Mouse (Mus musculus) left cerebral cortex, postnatal 4 days (tissue): ENCODE results near the gene Htr2b. TPM values are rescaled to one million over a fixed set of nuclear protein-coding genes. Genes with fewer than 3 reads are reported as not detected.

Source experiments
- DNase-seq: peaks from one replicate; pipeline ENCODE4 v3.0.0-alpha.2; 2022
- intact Hi-C: fragments of 180-260 bp; cut with DNase I; formaldehyde crosslinking; loops from one replicate; pipeline ENCODE4 v1.15.1; 2025
- total RNA-seq, 2 experiments: library from RNA; stranded (reverse); gene quantifications; 2 replicates each; pipeline ENCODE4 v1.2.3; 2021

Gene Htr2b
- not detected for total RNA-seq

DNA sequence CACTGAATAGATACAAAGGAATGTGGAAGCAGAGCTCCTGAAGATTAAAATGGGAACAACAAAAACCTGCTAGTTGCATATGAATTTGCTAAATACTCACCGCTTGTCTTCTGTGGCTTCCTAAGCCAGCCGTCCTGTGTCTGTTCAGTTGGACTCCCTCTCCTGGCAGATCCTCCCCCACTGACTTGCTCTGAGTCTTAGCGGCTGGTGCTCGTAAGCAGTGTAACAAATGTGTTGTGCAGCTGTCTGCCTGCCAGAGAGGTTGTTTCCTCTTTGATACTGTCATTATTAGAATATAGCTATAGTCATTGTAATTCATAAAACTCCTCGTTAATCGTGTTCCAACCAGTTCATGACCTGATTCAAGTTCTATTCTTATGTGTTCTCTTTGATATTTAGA lies at the start of gene Htr2b:
TSS of gene Htr2b (minus strand) at position 192 of the 400 bp plus-strand sequence.
- DNase-seq: peak; percentile 6
- intact Hi-C loops: no loop called here

DNA sequence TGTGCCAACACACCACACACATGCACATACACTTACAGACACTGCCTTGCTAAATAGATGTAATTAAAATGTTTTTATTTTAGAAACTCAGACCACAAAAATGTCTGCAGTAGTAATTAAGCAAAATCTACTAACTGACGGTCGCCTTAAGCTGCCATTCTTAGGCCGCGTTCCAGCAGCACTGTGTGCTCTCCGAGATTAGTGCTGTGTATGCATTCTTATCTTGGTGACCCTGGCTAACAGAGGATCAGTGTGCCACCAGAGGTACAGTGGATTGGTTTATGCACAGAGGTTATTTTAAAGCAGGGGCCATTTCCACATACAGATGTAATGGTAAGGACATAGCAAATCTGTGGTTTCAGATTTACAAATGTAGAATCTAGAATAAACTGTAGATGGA lies 49.3 kb upstream of the Htr2b start:
- intact Hi-C loops: no loop called here
- no peak for DNase-seq

GRCm38 (mm10) chr1:86160479-86160878 lies 48.7 kb upstream of the Htr2b start:
- no peak for DNase-seq
- intact Hi-C loops: no loop called here

- intact Hi-C loops: no loop called here
- DNase-seq: no peak
Measured at GRCm38 (mm10) chr1:86160059-86160458, 48.3 kb upstream of the Htr2b start.

GRCm38 (mm10) chr1:86156595-86156994 lies 44.8 kb upstream of the Htr2b start:
- intact Hi-C loops: no loop called here
- no peak for DNase-seq

- intact Hi-C loops: no loop called here
- no peak for DNase-seq
Measured at GRCm38 (mm10) chr1:86156075-86156474, 44.3 kb upstream of the Htr2b start.

DNA sequence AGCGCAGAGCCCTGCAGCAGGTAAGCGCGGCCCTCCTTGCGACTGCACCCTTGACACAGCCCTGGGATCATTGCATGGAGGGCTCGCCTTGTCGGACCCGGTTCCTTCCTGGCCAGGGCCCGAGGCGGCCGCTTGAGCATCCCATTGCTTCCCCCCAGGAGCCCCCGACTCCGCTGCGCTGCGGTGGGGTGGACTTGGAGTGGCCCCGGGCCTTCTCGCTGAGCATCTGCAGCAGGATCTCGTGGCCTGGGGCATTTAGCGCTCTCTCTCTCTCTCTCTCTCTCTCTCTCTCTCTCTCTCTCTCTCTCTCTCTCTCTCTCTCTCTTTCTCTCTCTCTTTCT lies 43.0 kb upstream of the Htr2b start:
- intact Hi-C loops: no loop called here
- no peak for DNase-seq

GRCm38 (mm10) chr1:86154133-86154823 lies 42.5 kb upstream of the Htr2b start, which contains the start of gene Armc9:
Armc9 (plus strand) TSS chr1:86154780.
- DNase-seq: peak; percentile 94
- intact Hi-C loops: no loop called here

- intact Hi-C loops: no loop called here
- no peak for DNase-seq
Measured at GRCm38 (mm10) chr1:86152618-86153017, 40.8 kb upstream of the Htr2b start.

GRCm38 (mm10) chr1:86151376-86151775 lies 39.6 kb upstream of the Htr2b start:
- DNase-seq: no peak
- intact Hi-C loops: no loop called here

DNA sequence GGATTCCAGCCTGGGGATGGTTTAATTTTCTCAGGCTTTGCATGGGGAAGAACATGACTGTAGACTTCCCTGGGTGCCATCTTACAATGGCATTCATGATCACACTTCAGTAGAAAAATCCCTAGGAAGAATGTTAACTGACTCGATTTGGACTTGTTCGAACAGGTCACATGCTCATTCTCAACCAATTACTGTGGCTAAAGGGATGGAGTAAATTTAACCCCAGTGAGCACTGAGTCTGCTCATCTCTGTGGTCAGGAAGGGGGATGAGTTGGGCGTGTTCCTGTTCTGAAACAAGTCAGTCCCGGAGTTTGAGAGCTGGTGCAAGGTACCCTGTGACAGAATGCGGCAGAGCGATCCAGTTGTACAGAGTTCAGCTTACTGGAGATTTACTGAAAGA lies 39.2 kb upstream of the Htr2b start:
- intact Hi-C loops: no loop called here
- DNase-seq: no peak

DNA sequence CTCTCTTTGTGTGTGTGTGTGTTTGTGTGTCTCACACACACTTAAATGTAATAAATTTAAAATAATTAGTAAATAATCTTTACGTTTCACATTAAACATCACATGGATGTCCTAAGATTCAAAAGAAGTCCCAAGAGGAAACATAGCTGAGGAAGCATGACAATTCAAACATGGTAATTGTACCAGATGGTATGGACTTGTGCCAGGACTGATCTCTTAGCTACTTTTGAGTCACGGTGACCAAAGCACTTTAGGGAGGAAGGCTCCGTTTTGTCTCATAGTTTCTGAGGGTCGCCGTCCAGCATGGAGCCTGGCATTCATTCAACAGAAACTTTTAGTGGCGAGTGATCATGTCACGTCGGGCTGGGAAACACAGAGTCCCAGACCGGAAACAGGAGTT lies 36.4 kb upstream of the Htr2b start:
- intact Hi-C loops: no loop called here
- no peak for DNase-seq

GRCm38 (mm10) chr1:86147557-86147956 lies 35.8 kb upstream of the Htr2b start:
- intact Hi-C loops: no loop called here
- DNase-seq: no peak

GRCm38 (mm10) chr1:86146293-86146692 lies 34.5 kb upstream of the Htr2b start:
- intact Hi-C loops: no loop called here
- DNase-seq: no peak

- intact Hi-C loops: no loop called here
Measured at GRCm38 (mm10) chr1:86144001-86144944, 32.5 kb upstream of the Htr2b start.

DNA sequence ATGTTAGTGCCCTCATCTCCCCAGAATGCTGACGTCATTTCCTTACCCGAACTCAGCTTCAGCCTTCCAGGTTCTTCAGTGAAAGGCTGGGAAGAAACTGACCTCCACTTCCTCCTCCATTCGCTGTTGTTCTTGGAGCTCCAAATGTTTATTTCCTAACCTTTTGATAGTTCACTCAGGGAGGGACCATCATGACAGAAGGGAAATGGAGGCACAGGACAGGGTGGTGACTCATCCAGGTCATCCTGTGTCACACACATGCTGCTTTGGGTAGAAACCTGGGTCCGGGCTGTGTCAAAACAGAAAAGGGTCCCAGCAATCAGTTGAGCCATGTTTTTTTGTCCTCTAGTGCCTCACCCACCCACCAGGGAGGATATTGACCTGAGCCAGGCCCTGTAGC lies 31.4 kb upstream of the Htr2b start:
- DNase-seq: no peak
- intact Hi-C loops: no loop called here

More at GRCm38 (mm10) chr1:86144001-86144944, 32.5 kb upstream of the Htr2b start:
- DNase-seq: no peak

GRCm38 (mm10) chr1:86141081-86141480 lies 29.3 kb upstream of the Htr2b start:
- intact Hi-C loops: no loop called here
- no peak for DNase-seq

DNA sequence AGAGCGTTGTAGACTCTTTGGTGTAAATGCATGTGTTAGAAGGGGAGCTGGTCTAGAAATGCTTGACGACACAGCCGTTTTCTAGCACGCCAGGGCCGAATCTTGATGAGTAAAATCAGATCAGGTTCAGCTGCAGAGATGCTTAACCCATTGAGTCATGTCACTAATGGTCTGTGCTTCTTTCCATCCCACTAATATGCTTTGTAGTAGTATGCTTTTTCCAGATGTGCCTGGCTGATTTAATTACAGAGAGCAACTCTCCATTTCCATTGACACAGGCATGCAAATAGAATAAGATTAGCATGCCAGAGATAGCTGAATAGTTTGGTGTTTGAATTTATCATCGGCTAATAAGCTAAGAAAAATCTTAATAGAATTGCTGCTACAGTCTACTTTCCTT lies 23.5 kb upstream of the Htr2b start:
- intact Hi-C loops: loop anchor here (10.0 kb wide), 1 partner anchor 51 kb away; no protein-coding TSS in a partner anchor

DNA sequence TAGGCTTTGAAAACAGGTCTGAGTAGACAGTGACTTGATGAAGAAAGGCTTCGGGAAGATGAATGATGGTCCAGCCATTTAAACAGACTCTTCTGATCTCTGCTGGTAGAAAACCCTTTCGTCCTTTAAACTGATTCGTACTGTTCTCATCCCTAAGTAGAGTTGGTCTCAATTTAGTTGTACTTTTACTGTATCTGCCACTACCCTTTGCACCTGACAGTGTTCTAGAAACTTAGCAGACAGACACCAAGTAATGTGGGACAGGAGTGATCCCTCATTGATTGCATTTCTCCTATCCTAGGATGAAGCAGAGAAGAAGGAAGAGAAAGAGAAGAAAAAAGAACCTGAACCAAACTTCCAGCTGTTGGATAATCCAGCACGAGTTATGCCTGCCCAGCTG lies 21.6 kb upstream of the Htr2b start, which contains the start of gene Gm21972:
TSS of gene Gm21972 (plus strand) at position 301 of the 400 bp plus-strand sequence.
- intact Hi-C loops: loop anchor here (10.0 kb wide), 1 partner anchor 49 kb away; no protein-coding TSS in a partner anchor
- no peak for DNase-seq

More for the DNA sequence above, 23.5 kb upstream of the Htr2b start:
- DNase-seq: no peak

DNA sequence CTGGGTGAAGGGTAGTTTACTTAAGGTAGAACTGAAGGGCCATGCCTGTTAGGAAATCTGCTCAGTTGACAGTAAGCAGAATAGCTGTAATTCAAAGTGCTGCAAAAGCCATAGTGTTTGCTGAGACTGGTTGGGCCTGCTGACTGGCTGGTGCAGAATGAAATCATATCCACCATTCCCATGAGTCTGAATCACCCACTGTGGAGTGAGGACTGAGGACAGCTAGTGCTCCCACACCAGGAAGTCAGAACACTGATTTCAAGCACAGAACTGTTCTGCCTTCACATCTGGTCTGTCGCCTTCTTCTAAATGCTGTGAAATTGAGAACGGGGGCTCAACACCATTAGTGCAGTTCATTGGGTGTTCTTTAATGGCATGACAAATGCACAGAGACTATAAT lies 14.3 kb upstream of the Htr2b start:
- intact Hi-C loops: no loop called here
- no peak for DNase-seq

GRCm38 (mm10) chr1:86119549-86119948 lies 7.8 kb upstream of the Htr2b start:
- intact Hi-C loops: no loop called here
- DNase-seq: no peak

DNA sequence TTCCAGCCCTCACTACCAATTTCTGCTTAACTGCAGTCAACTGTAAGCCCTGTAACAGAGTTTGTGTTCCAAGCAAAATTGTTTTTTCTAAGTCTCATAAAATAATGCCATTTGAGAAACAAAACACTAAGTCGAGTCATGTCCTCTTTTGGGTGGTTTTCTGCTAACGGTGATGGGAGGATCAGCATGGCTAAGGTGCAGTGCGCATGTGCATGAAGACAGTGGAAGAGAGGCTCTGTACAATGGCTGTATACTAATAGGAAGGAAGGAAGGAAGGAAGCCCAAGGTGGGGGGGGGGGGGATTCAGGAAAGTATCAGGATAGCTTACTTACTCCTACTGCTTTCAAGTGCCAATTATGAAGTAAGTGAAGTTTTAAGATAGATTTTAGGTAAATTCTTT lies 2.4 kb upstream of the Htr2b start:
- no peak for DNase-seq
- intact Hi-C loops: no loop called here
